Mouse (Mus musculus) layer of hippocampus, adult 8-10 months (tissue): ENCODE measurements around the gene Nbl1. TPM values are rescaled to one million over a fixed set of nuclear protein-coding genes. Genes with fewer than 3 reads are reported as not detected.

ENCODE experiments used
- DNase-seq, 2 experiments: peaks; one replicate each; pipeline ENCODE4 v3.0.0; 2022; ENCODE audit warnings: low spot score in 2 of 2
- total RNA-seq, 4 experiments: library from RNA; stranded (reverse); gene quantifications; 2 replicates each; pipeline ENCODE4 v1.2.4; 2022

Nbl1 gene
- total RNA-seq, 4 experiments from 2014 or later, result 72.3 to 84.6 (median 79.2) TPM

DNA sequence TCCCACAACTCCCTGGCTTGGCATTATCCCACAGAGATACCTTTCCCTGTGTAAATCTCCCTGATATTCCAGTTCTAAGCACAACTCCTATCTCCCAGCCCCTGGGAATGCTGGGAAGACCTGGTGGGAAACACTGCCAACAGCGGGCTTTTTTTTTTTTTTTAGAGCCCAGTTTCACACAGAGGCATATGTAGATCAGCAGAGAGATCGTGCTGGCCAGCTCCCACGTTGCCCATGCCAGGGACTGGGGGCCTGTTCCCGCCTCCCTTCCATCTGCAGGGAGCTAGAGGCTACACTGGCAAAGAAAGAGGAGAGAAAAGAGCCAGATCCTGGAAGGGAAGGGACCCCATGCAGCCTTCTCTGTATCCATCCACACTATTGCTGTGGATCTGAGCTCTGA, 24.5 kb downstream of the Nbl1 start:
- DNase-seq, result peak; percentile 71 to 72

DNA sequence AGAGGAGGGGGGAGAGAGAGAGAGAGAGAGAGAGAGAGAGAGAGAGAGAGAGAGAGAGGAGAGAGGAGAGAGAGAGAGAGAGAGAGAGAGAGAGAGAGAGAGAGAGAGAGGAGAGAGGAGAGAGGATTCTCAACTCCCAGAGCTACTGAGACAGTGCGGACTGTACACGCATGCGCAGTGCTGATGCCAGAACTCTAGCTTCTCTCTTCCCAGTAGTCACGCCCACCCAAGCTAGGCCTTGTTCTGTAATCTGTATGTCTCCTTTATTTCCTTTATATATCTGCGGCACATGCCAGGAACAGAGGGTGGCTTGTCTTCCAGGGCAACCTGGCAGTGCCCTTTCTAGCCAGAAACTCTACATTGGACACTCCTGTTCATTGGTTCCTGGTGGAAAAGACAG, 28.0 kb downstream of the Nbl1 start:
- no peak for DNase-seq

DNA sequence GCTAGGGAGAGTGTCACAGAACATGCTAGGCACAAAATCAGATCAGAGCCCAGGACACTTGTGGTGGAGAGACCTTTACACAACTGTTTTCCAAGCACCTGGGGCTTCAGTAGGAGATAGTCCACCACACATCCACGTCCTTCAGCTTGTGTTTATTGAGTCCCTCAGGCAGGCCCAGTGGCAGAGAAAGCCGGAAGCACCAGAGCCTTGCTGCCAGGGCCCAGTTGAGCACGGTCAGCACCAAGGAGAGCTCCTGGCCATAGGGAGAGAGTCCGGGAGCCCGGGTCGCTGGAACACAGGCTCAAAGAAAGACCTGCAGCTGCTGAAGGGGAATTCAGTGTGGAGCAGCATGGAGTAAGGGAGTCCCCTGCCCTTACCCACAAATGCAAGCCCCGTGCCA, 33.2 kb downstream of the Nbl1 start:
- no peak for DNase-seq

DNA sequence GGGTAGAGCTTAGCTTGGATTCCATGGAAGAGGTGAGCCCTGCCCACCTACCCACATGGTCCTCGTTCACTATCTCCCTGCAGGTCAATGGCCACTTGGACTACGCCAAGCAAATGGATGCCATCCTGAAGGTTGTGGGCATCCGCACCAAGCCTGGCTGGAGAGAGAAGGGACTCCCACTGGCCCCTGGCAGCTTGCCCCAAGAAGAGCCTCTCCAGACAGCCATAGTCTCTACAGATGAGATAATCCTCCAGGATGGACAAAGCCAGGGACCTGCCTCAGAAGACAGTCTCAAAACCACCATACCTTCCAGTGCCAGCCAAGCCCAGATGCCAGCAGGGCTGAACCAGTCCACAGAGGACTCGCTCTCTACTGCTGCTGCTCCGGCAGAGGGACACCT, 34.8 kb downstream of the Nbl1 start:
- DNase-seq, result no peak

DNA sequence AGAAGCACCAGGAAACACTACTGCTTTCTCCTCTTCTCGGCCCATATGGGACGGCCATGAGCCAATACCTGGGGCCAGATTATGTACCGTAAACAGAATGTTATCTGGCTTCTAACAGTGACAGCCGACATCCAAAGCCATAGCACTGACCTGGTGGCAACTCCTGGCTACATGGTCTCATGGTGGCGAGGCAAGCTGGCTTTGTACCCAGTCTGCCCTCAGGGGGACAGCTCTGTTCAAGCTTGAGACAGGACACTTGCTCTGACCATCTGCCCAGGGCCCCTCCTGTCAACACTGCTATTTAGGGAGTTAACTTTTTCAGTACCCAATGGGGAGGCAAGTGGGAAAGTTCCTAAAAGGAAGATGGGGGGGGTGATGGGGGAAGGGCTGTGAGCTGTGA, 35.5 kb downstream of the Nbl1 start:
- DNase-seq, result no peak

DNA sequence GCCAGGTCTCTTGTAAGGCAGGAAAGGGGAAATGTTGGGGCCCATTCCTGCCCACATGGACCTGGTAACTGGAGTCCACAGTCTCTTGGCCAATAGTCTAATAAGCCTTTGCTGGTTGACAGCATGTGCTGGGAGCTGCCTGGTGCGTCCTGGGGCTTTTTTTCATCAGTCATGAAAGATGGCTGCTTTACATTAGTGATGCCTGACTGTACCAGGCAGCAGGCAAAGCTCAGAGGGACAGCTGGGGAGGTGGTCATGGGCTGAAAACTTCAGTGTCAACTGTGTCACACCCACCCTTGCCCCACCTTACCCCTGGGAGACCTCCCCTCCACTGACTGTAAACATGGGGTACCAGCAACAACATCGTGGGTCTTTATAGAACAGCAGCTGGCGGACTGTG, 37.0 kb downstream of the Nbl1 start:
- DNase-seq, result no peak

DNA sequence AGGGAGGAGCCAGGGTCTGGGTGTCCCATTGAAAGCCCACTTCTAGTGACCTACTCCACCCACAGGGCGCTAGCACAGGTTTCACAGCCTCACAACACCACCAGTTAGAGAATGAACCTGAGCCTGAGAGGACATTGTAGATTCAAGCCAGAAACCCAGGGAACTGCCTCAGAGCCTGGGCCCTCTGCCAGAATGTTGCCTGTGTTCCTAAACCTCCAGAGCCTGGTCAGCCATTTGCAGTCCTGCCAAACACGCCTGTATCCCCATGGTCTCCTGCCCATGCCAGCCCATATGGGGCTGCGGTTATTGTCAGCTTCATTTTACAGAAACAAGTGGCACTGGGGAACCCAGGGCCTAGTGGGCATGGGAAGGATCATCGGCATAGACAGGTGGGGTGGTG, 37.5 kb downstream of the Nbl1 start:
- no peak for DNase-seq

DNA sequence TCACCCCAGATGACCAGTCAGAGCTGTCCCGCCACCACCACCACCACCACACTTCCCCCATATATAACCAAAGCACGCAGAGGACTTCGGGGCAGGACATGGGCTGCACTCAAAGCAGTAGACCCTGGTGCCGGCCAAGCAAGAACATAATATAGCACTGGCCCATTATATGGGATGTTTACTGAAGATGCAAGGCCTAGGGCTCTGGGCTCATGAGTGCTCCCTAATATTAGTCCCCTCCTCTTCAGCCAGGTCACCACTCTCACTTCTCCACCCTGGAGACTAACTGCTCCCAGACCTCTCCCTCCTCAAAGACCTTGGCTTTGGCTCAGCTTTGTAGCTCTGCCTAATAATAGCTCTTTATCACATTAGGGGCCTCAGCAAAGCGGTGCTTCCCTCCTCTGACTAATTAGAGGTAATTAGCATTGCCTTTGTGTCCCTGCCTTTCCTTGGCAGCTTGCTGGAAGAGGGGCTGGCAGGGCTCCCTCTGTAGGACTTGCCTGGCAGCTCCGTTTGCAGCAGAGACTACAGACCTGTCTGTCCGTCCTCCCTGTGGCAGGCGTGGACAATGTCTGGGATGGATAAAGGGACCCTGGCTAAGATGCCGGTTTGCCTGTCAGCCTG, 38.4 kb downstream of the Nbl1 start:
- peak; percentile 70 to 71 for DNase-seq

DNA sequence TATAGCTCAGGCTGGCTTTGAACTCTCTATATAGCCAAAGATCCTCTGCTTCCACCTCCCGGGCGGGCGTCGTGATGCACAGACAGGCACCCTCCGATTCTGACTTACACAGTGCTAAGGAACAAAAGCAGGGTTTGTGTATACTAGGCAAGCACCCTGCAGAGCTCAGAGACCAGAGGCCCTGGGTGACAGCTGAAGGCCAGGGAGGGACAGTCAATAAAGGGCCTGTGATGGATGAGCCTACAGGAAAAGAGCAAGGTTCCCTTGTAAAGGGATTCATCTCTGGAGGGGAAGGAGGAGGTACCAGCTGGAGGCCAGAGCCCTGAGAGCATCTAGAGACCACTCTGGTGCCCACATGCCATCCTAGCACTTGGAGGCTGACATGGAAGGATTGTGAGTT, 39.4 kb downstream of the Nbl1 start:
- DNase-seq, result no peak

DNA sequence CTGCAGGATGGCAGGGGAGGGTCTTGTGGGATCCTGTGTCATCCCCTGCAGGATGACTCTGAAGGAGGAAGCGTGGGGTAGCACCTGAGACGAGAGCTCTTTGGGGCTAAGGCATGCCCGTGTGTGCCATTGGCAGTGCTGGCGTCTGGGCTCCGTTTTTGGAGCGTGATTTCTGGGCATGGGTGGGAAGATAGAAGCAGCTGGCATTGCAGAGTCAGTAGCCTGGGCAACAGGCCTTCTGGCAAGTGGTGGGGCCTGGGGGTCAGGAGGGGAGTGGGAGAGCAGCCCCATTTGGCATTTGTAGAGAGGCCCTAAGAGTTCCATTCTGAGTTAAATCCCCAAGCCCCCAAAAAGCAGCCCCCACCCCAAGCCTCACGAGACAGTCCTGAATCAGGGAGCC, 40.0 kb downstream of the Nbl1 start:
- no peak for DNase-seq

DNA sequence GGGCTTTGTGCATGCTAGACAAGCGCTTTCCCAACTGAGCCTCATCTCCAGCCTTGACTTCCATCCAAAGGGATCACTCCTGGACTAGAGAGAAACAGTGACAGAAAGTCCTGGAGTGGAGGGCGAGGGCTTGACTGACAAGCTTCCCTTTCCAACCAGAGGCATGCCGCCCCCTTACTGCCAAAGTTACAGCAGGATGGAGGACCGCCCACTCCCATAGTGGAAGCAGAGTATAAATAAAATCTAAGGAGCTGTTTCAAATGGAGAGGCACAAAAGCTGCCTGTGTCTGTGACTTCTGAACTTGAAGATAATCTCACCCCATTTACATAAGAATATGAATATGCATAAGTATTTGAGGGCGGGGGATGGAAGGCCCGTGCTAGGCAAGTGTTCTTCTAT, 44.3 kb downstream of the Nbl1 start:
- DNase-seq, result no peak

DNA sequence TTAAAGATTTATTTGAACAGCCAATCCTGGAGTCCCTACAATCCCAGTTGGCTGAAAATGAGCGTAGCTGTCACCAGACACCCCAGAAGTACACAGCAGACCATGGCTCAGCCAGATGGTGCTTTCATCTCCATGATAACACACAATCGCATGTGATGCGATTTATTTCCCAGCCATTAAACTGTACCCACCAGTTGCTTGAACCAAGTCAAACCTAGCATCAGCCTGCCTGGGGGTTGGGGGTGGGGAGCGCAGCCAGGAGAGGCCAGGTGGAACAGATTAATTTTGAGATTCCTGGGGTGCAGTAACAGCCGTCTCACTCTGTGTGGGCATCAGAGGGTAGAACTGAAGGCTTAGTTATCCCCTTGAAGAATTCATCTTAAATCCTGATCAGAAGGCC, 46.4 kb downstream of the Nbl1 start:
- DNase-seq, result peak in 1 of 2 experiments; percentile 53

DNA sequence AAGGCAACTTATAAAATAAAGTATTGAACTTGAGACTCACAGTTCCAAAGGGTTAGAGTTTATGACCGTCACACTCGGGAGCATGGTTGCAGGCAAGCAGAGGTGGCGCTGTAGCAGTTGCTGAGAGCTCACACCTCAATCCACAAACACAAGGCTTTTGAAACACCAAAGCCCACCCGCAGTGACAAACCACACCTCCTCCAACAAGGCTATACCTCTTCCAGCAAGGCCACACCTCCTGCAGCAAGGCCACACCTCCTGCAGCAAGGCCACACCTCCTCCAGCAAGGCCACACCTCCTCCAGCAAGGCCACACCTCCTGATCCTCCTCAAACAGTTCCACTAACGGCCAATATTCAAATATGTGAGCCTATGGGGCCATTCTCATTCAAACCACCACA, 48.2 kb downstream of the Nbl1 start:
- no peak for DNase-seq

DNA sequence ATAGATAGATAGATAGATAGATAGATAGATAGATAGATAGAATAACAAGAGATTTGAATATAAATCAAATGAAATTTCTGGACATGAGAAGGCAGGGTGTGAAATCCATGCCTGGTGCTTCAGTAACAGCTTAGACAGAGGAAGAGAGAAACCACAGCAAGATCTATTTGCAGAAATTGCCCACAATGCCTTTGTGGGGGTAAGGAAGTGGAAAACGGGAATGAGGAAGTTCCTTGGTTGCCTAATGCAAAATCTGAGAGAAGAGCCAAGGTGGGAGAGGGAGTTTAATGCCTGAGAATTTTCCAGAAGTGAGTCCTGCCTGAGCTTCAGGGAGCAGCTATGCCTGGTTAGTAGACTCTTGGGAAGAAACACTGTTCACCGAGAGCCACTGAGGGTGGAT, 49.2 kb downstream of the Nbl1 start:
- no peak for DNase-seq

DNA sequence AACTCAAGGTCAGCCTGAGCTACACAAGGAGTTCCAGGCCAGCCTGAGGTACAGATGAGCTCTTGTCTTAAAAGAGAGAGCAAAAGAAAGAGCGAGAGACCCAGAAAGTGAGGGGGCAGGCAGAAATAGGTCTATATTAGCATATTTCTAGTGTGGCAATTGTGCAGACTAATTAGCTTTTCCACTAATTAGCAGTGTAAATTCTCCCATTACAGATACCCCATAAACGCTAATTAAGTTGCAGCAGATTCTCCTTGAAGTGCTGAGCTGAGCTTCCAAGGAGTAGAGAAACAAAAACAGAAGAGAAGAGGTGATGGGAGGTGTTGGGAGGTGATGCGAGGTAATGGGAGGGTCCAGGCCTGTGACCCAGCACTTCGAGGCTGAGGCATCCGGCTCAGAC, 50.2 kb downstream of the Nbl1 start:
- no peak for DNase-seq

DNA sequence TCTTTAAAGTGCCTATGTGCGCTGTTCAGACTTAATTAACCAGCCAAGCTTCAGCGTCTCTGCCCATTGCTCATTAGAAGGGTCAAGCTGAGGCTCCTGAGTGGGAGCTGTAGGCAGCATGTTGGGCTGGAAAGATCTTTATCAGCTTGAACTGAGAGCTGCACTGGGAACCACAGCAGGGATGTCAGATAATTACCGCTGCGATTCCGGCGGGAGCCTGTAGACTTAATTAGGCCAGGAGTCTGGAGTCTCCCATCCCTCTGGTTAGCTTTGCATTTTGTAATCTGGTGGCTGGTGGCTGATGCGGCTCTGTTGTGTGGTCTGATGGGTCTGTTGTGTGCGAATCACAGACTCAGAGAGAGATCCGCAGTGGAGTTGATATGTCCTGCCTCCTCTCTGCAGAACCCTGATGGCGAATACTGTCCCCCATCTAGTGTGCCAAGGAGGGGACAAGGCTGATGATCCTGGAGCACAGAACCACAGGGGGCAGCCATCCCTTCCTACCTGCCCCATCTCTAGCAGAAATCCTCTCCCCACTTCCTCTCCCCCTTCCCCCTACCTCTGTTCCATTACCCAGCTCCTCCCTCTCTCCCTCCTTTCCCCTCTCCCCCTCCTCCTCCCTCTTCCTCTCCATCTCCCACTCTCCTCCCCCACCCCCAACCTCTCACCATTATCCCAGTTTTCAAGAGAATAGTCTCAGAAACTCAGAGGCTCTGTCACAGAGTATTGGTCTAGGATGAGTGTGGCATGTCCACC, 52.5 kb downstream of the Nbl1 start:
- DNase-seq, result no peak

DNA sequence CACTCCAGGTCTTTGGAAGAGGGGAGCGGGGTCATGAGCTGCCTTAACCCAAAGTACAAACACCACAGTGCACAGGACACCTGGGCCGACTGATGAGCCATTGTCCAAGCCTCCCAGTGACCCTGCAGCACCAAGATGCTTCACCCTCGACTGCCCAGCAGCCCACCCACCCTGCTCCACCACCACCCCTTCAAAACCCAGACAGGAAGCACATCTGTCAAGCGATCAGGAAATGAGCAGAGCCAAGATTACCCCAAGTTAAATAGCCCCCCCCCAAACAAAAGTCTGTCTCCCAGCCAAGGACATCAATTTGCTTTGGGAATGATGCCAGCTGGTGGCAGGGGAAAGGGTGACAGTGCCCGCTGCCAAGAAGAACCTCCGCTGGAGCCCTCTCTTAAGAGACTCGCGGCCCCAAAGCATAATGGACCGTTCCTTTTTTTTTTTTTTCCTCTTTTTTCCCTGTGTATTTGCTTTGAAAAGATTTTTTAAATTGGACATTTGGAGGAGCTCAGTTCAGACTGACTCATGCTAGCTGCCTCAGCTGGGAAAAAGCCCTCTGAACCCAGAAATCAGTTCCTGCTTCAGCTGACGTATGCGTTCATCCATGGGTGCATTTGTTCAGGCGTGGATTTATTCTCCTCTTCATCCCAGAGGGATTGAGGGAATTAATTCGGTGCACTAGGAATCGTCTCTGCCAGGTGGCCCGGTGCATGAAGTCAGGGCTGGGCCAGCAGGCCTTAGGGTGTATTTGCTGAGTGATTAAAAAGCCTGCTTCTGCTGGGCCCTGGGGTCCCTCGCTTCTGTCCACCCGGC, 54.8 kb downstream of the Nbl1 start:
- no peak for DNase-seq

DNA sequence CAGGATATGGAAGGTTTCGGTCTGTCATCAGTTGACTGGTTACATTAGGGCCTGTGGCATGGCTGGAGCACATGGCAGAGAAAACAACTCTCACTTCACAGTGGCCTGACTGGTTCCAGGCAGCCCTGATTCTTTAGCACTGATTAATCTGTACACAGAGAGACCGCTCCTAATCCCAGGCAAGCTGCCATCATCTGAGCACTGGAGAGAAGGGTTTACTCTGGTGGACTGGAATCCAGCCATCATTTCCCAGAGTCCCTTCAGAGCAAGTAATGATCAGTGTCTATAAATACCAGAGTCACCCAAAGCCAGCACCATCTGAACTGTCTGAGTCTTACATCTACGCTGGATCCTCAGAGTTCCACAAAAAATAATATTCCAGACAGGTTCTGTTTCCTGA, 57.0 kb downstream of the Nbl1 start:
- peak in 1 of 2 experiments; percentile 47 for DNase-seq

DNA sequence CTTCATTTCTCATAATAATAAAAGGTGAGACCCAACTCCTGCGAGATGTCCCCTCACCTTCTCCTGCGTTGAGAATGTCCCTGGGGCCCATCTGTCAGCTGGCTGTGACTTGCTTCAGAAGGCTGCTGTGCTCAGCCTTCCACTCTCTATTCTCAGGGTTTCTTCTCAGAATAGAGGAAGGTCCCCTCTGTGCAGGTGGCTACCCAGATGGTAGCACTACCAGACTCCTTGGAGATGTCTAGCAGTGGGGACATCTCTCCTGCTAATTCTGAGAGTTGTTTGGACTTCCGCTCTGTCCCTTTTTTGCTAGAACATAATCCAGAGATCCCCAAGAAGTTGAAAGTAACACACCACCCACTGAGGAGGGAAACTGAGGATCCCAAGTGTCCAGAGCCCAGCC, 57.9 kb downstream of the Nbl1 start:
- DNase-seq, result no peak

DNA sequence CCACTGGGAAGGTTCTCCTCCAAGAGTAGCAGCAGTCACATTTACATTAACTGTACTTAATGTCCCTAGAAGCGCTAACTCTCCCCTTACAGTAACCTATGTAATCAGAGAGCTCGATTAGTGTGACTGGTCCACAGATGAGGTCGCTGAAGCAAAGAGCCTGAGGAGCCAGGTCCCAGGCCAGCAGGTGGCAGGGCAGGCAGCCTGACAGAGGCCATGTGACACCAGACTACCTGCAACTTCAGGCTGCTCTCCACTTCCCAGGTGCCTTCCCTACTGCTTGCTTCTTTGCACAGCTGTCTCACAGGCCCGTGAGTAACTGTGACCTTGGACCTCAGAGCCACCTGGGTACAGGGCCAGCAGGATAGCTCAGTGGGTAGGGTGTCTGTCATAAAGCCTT, 58.3 kb downstream of the Nbl1 start:
- no peak for DNase-seq

DNA sequence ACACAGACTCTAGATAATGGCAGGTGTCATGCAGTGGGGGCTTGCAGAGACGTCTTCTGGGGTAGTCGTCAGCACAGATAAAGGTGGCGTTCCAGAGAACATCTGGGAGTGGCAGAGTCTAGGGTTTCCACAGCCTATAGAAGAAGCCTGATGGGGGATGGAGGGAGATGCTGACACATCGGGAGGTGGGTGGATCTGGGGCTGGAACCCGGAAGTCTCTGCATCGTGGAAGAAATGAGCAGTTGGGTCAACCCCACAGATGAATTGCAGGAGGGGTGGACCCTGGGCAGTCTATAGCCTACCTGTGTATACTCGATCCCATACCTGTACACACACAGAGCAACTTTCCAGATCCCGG, 58.8 kb downstream of the Nbl1 start:
- DNase-seq, result no peak

DNA sequence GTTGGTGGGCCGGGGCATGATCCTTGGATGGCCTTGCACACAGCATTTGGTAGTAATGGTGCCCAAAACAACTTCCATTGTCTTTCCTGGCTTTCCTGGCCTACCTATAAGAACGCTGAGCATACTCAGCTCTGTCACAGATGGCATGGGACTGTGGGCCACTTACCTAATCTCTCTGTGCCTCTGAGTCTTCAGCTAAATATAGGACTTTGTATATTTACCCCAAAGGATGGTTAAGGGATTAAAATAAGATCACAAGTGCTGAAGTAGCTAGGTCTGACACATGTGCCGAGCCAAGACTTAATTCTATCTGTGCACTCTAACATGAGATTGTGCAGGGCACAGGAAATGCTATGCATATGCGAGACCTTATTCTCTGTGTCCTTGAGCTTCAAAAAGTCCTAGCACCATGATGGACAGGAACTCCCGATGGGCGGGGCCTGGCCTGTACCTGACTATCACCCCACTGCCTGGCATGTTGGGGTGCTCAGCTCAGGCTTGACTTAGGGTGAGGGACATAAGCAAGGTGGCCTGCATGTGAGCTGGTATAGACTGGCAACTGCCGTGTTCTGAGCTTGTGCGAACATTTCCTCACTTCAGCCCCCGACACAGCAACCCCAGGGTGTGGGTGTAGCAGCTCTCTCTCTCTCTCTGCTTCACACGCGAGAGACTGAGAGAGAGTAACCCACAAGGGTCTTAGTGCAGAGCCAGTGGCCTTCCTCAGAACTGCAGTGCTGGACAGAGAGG, 59.4 kb downstream of the Nbl1 start:
- no peak for DNase-seq
